Mouse (Mus musculus): ENCODE measurements around the gene Hist2h2bb. TPM values are rescaled to one million over a fixed set of nuclear protein-coding genes. Genes with fewer than 3 reads are reported as not detected.

Gene Hist2h2bb
- polyA plus RNA-seq, 1 experiment: 0.97 TPM

GRCm38 (mm10) chr3:96226695-96227648 is 42.6 kb upstream of the Hist2h2bb start:
- no peak for TF ChIP-seq POLR2A (IDR thresholded peaks at IDR 0.05; ENCODE audit: low read depth, low read length)
- TF ChIP-seq CTCF (conservative IDR thresholded peaks at IDR 0.05; ENCODE audit: insufficient read depth, insufficient read length, low read depth, low read length): no peak
- Histone ChIP-seq H3K27me3 (replicated peaks; ENCODE audit: control insufficient read depth, insufficient read depth, low read length) (no peaks in the 10 kb centered on the region), H3K27ac (ENCODE audit: insufficient read depth, low read depth, low read length) (no peak overlapping the region), H3K4me3 (ENCODE audit: insufficient read depth, low read depth, low read length) (no peak overlapping the region), H3K36me3 (ENCODE audit: control insufficient read depth, insufficient read depth, low read length) (no peaks in the 10 kb centered on the region), H3K4me1 (ENCODE audit: control insufficient read depth, insufficient read depth, low read length) (peaks cover 6% of the 10 kb centered on the region; the same call in 1 of the 2 replicates)
- 56% methylated on average over 8 of the region's 8 CpGs for WGBS
- peak; percentile 19 for DNase-seq

GRCm38 (mm10) chr3:96228828-96229227 is 40.7 kb upstream of the Hist2h2bb start:
- H3K27me3 ChIP-seq (replicated peaks; ENCODE audit: control insufficient read depth, insufficient read depth, low read length): no peaks in the 10 kb centered on the region
- H3K4me3 ChIP-seq (ENCODE audit: insufficient read depth, low read depth, low read length): no peak overlapping the region
- no peak for DNase-seq
- H3K36me3 ChIP-seq (ENCODE audit: control insufficient read depth, insufficient read depth, low read length): no peaks in the 10 kb centered on the region
- H3K27ac ChIP-seq (ENCODE audit: insufficient read depth, low read depth, low read length): no peak overlapping the region
- 74% methylated on average over 2 of the region's 2 CpGs for WGBS
- no peak for TF ChIP-seq CTCF (conservative IDR thresholded peaks at IDR 0.05; ENCODE audit: insufficient read depth, insufficient read length, low read depth, low read length)
- H3K4me1 ChIP-seq (ENCODE audit: control insufficient read depth, insufficient read depth, low read length): peaks cover 4% of the 10 kb centered on the region; the same call in 1 of the 2 replicates

- no peak for DNase-seq
- WGBS: 79% methylated on average over 2 of the region's 2 CpGs
- TF ChIP-seq POLR2A (IDR thresholded peaks at IDR 0.05; ENCODE audit: low read depth, low read length) (no peak), CTCF (conservative IDR thresholded peaks at IDR 0.05; ENCODE audit: insufficient read depth, insufficient read length, low read depth, low read length) (no peak)
Measured at GRCm38 (mm10) chr3:96230404-96230803, 39.1 kb upstream of the Hist2h2bb start.

GRCm38 (mm10) chr3:96230910-96231757 is 38.4 kb upstream of the Hist2h2bb start:
- Histone ChIP-seq H3K4me3 (ENCODE audit: insufficient read depth, low read depth, low read length) (no peak overlapping the region), H3K27ac (ENCODE audit: insufficient read depth, low read depth, low read length) (no peak overlapping the region), H3K36me3 (ENCODE audit: control insufficient read depth, insufficient read depth, low read length) (no peaks in the 10 kb centered on the region), H3K4me1 (ENCODE audit: control insufficient read depth, insufficient read depth, low read length) (no peaks in the 10 kb centered on the region), H3K27me3 (replicated peaks; ENCODE audit: control insufficient read depth, insufficient read depth, low read length) (no peaks in the 10 kb centered on the region)
- TF ChIP-seq POLR2A (IDR thresholded peaks at IDR 0.05; ENCODE audit: low read depth, low read length): no peak
- no peak for TF ChIP-seq CTCF (conservative IDR thresholded peaks at IDR 0.05; ENCODE audit: insufficient read depth, insufficient read length, low read depth, low read length)
- 77% methylated on average over 4 of the region's 4 CpGs for WGBS
- DNase-seq: no peak

More at GRCm38 (mm10) chr3:96230404-96230803, 39.1 kb upstream of the Hist2h2bb start:
- H3K27me3 ChIP-seq (replicated peaks; ENCODE audit: control insufficient read depth, insufficient read depth, low read length): no peaks in the 10 kb centered on the region
- H3K4me3 ChIP-seq (ENCODE audit: insufficient read depth, low read depth, low read length): no peak overlapping the region
- H3K27ac ChIP-seq (ENCODE audit: insufficient read depth, low read depth, low read length): no peak overlapping the region
- peaks cover 2% of the 10 kb centered on the region; the same call in 1 of the 2 replicates for H3K4me1 ChIP-seq (ENCODE audit: control insufficient read depth, insufficient read depth, low read length)
- H3K36me3 ChIP-seq (ENCODE audit: control insufficient read depth, insufficient read depth, low read length): no peaks in the 10 kb centered on the region

- DNase-seq: no peak
- Histone ChIP-seq H3K4me3 (ENCODE audit: insufficient read depth, low read depth, low read length) (no peak overlapping the region), H3K36me3 (ENCODE audit: control insufficient read depth, insufficient read depth, low read length) (no peaks in the 10 kb centered on the region), H3K27ac (ENCODE audit: insufficient read depth, low read depth, low read length) (no peak overlapping the region), H3K4me1 (ENCODE audit: control insufficient read depth, insufficient read depth, low read length) (no peaks in the 10 kb centered on the region), H3K27me3 (replicated peaks; ENCODE audit: control insufficient read depth, insufficient read depth, low read length) (no peaks in the 10 kb centered on the region)
- TF ChIP-seq POLR2A (IDR thresholded peaks at IDR 0.05; ENCODE audit: low read depth, low read length) (no peak), CTCF (conservative IDR thresholded peaks at IDR 0.05; ENCODE audit: insufficient read depth, insufficient read length, low read depth, low read length) (no peak)
- WGBS: 70% methylated on average over 2 of the region's 2 CpGs
Measured at GRCm38 (mm10) chr3:96231758-96232120, 37.8 kb upstream of the Hist2h2bb start.

- no peak for DNase-seq
- Histone ChIP-seq H3K36me3 (ENCODE audit: control insufficient read depth, insufficient read depth, low read length) (no peaks in the 10 kb centered on the region), H3K4me1 (ENCODE audit: control insufficient read depth, insufficient read depth, low read length) (no peaks in the 10 kb centered on the region; the same call in 1 of the 2 replicates), H3K27me3 (replicated peaks; ENCODE audit: control insufficient read depth, insufficient read depth, low read length) (no peaks in the 10 kb centered on the region), H3K27ac (ENCODE audit: insufficient read depth, low read depth, low read length) (no peak overlapping the region), H3K4me3 (ENCODE audit: insufficient read depth, low read depth, low read length) (no peak overlapping the region)
- WGBS: 95% methylated on average over 2 of the region's 2 CpGs
- no peak for TF ChIP-seq POLR2A (IDR thresholded peaks at IDR 0.05; ENCODE audit: low read depth, low read length)
Measured at GRCm38 (mm10) chr3:96234914-96235313, 34.6 kb upstream of the Hist2h2bb start.

GRCm38 (mm10) chr3:96235836-96236235 is 33.7 kb upstream of the Hist2h2bb start:
- Histone ChIP-seq H3K4me3 (ENCODE audit: insufficient read depth, low read depth, low read length) (no peak overlapping the region), H3K36me3 (ENCODE audit: control insufficient read depth, insufficient read depth, low read length) (no peaks in the 10 kb centered on the region), H3K27me3 (replicated peaks; ENCODE audit: control insufficient read depth, insufficient read depth, low read length) (no peaks in the 10 kb centered on the region), H3K27ac (ENCODE audit: insufficient read depth, low read depth, low read length) (no peak overlapping the region), H3K4me1 (ENCODE audit: control insufficient read depth, insufficient read depth, low read length) (peaks cover 1% of the 10 kb centered on the region; the same call in 1 of the 2 replicates)
- TF ChIP-seq CTCF (conservative IDR thresholded peaks at IDR 0.05; ENCODE audit: insufficient read depth, insufficient read length, low read depth, low read length): no peak
- TF ChIP-seq POLR2A (IDR thresholded peaks at IDR 0.05; ENCODE audit: low read depth, low read length): no peak
- DNase-seq: no peak
- WGBS: 65% methylated on average over 3 of the region's 3 CpGs

All from kidney, adult 2 months (tissue).